Mouse (Mus musculus): Measurements from ENCODE around the gene Nrm. TPM values are rescaled to one million over a fixed set of nuclear protein-coding genes. Genes with fewer than 3 reads are reported as not detected.

The Nrm gene
- polyA plus RNA-seq, 1 experiment from 2014 or later: 55.5 TPM

DNA sequence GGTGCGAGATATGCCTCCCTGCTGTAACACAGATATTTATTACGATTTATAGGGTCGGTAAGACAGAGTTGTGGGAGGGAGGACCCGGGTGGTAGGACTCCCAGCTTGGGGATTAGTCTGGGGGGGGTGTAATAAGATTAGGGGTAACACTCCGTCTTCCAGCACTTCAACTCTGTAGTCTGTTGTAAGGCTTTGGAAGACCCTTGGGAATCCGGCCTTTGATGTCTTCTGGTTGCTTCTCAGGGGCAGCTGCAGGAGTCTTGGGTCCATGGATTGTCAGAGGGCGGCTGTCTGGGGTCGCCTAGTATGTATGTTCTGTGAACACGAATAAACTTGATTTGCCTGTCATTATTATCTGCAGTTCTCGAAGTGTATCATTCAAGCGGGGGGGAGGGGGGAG is 38.6 kb upstream of the Nrm start:
- Histone ChIP-seq H3K27ac (peak overlapping the region; percentile 85), H3K4me3 (peak overlapping the region; percentile 64), H3K9me3 (no peaks in the 10 kb centered on the region), H3K4me1 (peaks cover 36% of the 10 kb centered on the region), H3K36me3 (peaks cover 29% of the 10 kb centered on the region), H3K27me3 (no peaks in the 10 kb centered on the region), H3K4me2 (peak overlapping the region; percentile 94), H3K9ac (peak overlapping the region; percentile 65)
- no peak for ATAC-seq (ENCODE audit: insufficient number of reproducible peaks, low FRiP score, low TSS enrichment, low read depth)
- 1% methylated on average over 11 of the region's 11 CpGs for WGBS

DNA sequence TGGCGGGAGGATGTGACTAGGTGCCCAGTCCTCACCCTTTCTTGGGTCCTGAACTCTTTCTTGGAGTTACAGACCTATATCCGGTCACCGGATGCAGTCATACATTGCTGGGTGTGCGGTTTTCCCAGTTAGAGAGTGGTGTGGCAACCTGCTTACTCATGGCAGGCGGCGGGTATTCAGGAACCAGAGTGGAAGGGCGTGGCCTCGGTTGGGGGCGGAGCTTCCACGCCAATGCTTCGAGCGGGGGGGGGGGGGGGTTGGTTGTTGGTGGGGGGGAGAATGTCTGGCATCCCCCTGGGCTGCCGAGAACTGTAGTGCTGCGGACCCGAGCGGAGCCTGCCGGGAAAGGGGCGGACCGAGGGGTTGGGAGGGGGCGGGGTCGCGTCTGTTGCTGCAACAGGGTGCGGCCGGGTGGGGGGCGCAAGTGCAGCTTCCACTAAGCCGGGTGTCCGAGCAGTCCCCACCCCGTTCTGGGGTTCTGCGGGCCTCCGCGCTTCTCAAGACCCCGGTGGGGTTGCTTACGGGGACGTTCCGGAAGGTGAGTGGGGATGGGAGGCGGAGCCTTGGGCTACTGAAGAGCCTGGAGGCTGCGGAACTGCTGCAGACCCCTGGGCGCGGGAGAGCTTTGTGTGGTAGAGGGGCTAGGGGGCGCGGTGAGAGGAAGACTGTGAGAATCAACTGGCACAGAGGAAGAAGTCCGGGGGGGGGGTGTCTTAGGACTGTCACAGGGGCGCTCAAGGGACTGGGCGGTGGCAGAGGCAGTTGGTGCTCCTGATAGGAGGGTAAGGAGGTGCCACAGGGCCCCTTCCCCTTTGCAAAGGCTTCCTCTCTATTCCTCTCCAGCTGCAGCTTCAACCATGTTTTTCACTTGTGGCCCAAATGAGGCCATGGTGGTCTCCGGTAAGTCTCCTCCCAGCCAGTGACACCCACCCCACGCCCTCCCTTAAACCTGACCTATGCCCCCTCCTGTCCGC is 37.9 kb upstream of the Nrm start, which contains the start of gene Flot1:
Gene Flot1 (plus strand): TSS at position 267 of the 974 bp plus-strand sequence.
- under 1% methylated on average over 45 of the region's 47 CpGs for WGBS
- peak within 1 kb of the TSS; percentile 85 for H3K27ac ChIP-seq
- peak; percentile 87 for ATAC-seq (ENCODE audit: insufficient number of reproducible peaks, low FRiP score, low TSS enrichment, low read depth)
- H3K4me1 ChIP-seq: peaks cover 36% of the 10 kb centered on the region
- H3K36me3 ChIP-seq: peaks cover 36% of the 10 kb centered on the region
- H3K9me3 ChIP-seq: no peaks in the 10 kb centered on the region
- H3K27me3 ChIP-seq: no peaks in the 10 kb centered on the region
- peak within 1 kb of the TSS; percentile 94 for H3K4me2 ChIP-seq
- H3K4me3 ChIP-seq: peak within 1 kb of the TSS; percentile 64
- H3K9ac ChIP-seq: peak within 1 kb of the TSS; percentile 65

DNA sequence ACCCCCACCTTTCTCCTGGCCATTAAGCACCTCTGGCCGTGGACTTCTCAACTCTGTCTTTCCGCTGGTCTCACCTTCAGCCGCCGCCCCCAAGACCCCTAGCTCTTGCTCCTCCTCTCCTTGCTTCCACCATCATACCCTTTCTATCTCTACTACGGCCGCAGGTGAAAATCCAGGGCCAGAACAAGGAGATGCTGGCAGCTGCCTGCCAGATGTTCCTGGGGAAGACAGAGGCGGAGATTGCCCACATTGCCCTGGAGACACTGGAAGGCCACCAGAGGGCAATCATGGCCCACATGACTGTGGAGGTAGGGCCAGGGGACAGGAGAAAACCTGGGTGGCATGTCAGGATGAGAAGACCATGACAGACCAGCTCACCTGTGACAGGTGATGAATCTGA is 36.7 kb upstream of the Nrm start:
- Histone ChIP-seq H3K27ac (no peak overlapping the region), H3K9me3 (no peaks in the 10 kb centered on the region), H3K9ac (0 out of 2 replicates have a peak overlapping the region, but pooled peaks have one; percentile 50), H3K27me3 (no peaks in the 10 kb centered on the region), H3K36me3 (peaks cover 43% of the 10 kb centered on the region), H3K4me1 (peaks cover 37% of the 10 kb centered on the region), H3K4me3 (peak overlapping the region; percentile 64), H3K4me2 (peak overlapping the region; percentile 94; the same call in 1 of the 2 replicates)
- ATAC-seq (ENCODE audit: insufficient number of reproducible peaks, low FRiP score, low TSS enrichment, low read depth): no peak
- 43% methylated on average over 7 of the region's 7 CpGs for WGBS

DNA sequence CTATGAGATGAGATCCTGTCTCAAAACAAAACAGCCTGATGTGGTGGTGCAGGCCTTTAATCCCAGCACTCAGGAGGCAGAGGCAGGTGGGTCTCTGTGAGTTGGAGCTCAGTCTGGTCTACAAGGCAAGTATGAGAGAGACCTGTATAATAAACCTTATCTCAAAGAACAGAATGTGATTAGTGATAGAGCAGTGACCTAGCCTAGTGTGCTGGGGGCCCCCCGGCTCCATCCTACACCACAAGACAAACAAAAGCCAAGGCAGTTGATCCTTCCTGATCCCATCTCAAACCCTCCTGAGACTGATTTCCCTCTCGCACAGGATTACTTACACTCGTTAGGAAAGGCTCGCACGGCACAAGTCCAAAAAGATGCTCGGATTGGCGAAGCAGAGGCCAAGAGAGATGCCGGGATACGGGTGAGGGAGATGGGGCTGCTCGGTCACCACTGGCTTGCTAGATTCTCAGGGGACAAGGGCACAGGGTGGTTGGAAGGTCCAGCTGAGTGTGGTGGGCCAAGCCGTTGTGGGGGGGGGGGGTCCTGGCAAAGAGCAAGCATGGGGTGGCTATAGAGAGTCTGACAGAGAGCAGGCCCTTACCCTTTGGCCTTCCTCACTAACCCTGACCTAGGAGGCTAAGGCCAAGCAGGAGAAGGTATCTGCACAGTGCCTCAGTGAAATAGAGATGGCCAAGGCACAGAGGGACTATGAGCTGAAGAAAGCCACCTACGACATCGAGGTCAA is 35.8 kb upstream of the Nrm start:
- Histone ChIP-seq H3K27me3 (no peaks in the 10 kb centered on the region), H3K4me1 (peaks cover 46% of the 10 kb centered on the region), H3K4me3 (no peak overlapping the region), H3K9ac (no peak overlapping the region), H3K9me3 (no peaks in the 10 kb centered on the region), H3K27ac (no peak overlapping the region), H3K36me3 (peaks cover 44% of the 10 kb centered on the region), H3K4me2 (no peak overlapping the region)
- no peak for ATAC-seq (ENCODE audit: insufficient number of reproducible peaks, low FRiP score, low TSS enrichment, low read depth)
- 93% methylated on average over 13 of the region's 13 CpGs for WGBS

DNA sequence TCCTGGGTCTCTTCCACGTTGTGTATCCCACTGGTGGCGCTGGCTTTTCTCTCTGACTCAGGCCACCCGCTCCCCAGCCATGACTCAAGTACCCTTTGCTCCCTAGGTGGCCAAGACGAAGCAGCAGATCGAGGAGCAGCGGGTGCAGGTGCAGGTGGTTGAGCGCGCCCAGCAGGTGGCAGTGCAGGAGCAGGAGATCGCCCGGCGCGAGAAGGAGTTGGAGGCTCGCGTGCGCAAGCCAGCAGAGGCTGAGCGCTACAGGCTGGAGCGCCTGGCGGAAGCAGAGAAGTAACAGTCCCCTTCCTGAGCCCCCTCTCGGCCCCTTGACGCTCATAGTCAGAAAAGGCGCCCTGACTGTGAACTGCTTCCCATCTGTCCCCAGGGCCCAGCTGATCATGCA is 31.4 kb upstream of the Nrm start:
- peak overlapping the region; percentile 24; the same call in 1 of the 2 replicates for H3K4me2 ChIP-seq
- 3% methylated on average over 21 of the region's 21 CpGs for WGBS
- H3K9ac ChIP-seq: no peak overlapping the region
- no peak overlapping the region; the same call in 1 of the 2 replicates for H3K27ac ChIP-seq
- H3K9me3 ChIP-seq: no peaks in the 10 kb centered on the region
- H3K36me3 ChIP-seq: peaks cover 75% of the 10 kb centered on the region
- peaks cover 24% of the 10 kb centered on the region for H3K4me1 ChIP-seq
- H3K27me3 ChIP-seq: no peaks in the 10 kb centered on the region
- peak; percentile 74 for ATAC-seq (ENCODE audit: insufficient number of reproducible peaks, low FRiP score, low TSS enrichment, low read depth)
- no peak overlapping the region for H3K4me3 ChIP-seq

DNA sequence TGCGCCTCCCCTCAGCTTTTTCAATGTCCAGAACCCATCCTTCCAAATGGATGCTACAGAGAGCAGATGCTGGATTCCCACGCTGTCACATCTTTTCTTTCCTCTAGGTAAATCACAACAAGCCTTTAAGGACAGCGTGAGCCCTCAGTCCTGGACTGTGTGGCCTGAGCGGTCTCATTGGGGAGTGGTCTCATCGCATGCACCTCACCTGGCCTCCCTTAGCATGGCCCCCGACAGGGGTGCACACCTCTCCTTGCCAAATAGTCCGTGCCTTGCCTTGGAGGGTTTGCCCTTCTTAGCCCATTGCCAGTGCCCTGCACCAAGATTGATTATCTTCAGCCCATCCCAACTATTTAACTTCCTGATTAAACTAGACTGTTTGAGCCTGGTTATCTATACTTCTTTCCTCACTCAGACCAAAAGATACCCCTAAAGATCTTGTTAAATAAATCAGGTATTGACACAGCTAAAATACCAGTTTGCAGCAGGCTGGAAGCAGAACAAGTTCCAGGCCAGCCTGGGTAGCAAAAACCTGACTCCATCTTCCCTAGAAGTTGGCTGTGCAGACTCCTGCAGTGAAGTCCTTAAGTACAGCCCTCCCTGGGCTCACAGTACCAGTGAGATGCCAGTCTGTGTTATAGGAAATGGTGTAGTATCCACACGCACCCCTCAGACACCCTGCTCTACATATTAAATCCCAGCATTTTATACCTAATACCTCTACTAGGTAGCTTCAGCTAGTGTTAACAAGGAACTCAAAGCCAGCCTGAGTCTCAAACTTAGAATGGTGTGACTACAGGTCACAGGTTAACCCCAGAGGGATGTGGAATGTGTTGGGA is 28.5 kb upstream of the Nrm start:
- Histone ChIP-seq H3K4me1 (peaks cover 42% of the 10 kb centered on the region), H3K36me3 (peaks cover 68% of the 10 kb centered on the region), H3K27me3 (no peaks in the 10 kb centered on the region), H3K9me3 (no peaks in the 10 kb centered on the region), H3K4me3 (no peak overlapping the region), H3K27ac (peak overlapping the region; percentile 44; the same call in 1 of the 2 replicates), H3K9ac (no peak overlapping the region), H3K4me2 (no peak overlapping the region)
- no peak for ATAC-seq (ENCODE audit: insufficient number of reproducible peaks, low FRiP score, low TSS enrichment, low read depth)
- WGBS: 61% methylated on average over 8 of the region's 8 CpGs

DNA sequence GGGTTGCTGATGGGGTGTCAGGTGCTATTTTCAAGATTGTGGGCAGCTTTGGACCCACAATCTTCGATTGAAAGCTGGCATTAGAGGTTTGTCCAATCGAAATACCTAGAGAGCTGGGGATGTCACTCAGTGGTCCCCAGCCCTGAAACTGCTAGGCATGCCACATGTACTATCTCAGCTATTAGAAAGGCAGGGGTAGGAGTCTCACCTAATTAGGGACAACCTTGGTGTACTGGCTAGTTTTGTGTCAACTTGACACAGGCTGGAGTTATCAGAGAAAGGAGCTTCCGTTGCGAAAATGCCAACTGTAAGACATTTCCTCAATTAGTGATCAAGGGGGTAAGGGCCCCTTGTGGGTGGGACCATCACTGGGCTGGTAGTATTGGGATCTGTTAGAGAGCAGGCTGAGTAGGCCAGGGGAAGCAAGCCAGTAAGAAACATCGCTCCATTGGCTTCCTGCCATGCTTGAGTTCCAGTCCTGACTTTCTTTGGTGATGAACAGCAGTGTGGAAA is 27.8 kb upstream of the Nrm start:
- H3K9me3 ChIP-seq: no peaks in the 10 kb centered on the region
- no peak for ATAC-seq (ENCODE audit: insufficient number of reproducible peaks, low FRiP score, low TSS enrichment, low read depth)
- no peaks in the 10 kb centered on the region for H3K27me3 ChIP-seq
- WGBS: 24% methylated on average over 5 of the region's 5 CpGs
- H3K36me3 ChIP-seq: peaks cover 61% of the 10 kb centered on the region
- peaks cover 42% of the 10 kb centered on the region for H3K4me1 ChIP-seq
- no peak overlapping the region for H3K4me2 ChIP-seq
- peak overlapping the region; percentile 44; the same call in 1 of the 2 replicates for H3K27ac ChIP-seq
- no peak overlapping the region for H3K4me3 ChIP-seq
- no peak overlapping the region for H3K9ac ChIP-seq

DNA sequence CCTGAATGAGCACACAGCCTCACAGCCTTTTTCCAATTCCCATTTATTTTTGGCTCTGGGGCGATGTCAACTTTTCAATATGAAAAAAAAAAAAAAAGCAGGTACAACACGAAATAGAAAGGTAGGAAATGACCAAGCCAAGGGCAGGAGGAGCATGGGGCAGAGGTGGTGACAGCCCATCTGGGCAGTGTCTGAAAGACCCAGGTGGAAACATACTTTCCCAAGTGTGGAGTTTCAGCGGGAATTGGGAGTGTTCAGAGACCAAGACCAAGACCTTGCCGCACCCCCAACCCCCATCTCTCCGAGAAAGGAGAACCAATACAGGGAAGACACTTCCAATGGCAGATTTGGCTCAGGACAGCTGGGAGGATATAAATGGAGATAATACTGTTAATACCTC is 27.2 kb upstream of the Nrm start:
- Histone ChIP-seq H3K27me3 (no peaks in the 10 kb centered on the region), H3K4me2 (no peak overlapping the region), H3K4me3 (no peak overlapping the region), H3K36me3 (peaks cover 57% of the 10 kb centered on the region), H3K27ac (no peak overlapping the region), H3K9me3 (no peaks in the 10 kb centered on the region), H3K4me1 (peaks cover 42% of the 10 kb centered on the region), H3K9ac (no peak overlapping the region)
- no peak for ATAC-seq (ENCODE audit: insufficient number of reproducible peaks, low FRiP score, low TSS enrichment, low read depth)
- WGBS: 48% methylated on average over 5 of the region's 5 CpGs

DNA sequence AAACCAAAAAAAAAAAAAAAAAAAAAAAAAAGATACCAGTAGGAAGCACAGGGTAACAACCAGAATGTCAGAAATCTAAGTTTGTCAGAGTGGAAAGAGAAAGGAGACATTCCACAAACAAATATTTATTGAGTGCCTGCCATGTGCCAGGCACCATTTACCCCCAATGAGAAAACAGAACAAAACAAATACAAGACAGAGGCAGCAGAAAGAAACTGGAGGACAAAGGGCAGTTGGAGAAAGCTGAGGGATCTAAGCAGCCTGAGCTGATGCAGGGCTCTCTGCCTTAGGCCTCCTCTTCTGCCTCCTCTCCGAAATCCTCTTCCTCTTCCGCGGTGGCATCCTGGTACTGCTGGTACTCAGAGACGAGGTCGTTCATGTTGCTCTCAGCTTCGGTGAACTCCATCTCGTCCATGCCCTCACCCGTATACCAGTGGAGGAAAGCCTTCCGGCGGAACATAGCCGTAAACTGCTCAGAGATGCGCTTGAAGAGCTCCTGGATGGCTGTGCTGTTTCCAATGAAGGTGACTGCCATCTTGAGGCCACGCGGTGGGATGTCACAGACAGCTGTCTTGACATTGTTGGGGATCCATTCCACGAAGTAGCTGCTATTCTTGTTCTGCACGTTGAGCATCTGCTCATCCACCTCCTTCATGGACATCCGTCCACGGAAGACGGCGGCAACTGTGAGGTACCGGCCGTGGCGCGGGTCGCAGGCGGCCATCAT is 26.3 kb upstream of the Nrm start:
- 71% methylated on average over 26 of the region's 26 CpGs for WGBS
- H3K27me3 ChIP-seq: no peaks in the 10 kb centered on the region
- no peak for ATAC-seq (ENCODE audit: insufficient number of reproducible peaks, low FRiP score, low TSS enrichment, low read depth)
- H3K4me2 ChIP-seq: peak overlapping the region; percentile 71
- H3K4me3 ChIP-seq: peak overlapping the region; percentile 63
- H3K9ac ChIP-seq: peak overlapping the region; percentile 20; the same call in 1 of the 2 replicates
- no peak overlapping the region for H3K27ac ChIP-seq
- H3K4me1 ChIP-seq: peaks cover 44% of the 10 kb centered on the region
- no peaks in the 10 kb centered on the region for H3K9me3 ChIP-seq
- H3K36me3 ChIP-seq: peaks cover 54% of the 10 kb centered on the region

DNA sequence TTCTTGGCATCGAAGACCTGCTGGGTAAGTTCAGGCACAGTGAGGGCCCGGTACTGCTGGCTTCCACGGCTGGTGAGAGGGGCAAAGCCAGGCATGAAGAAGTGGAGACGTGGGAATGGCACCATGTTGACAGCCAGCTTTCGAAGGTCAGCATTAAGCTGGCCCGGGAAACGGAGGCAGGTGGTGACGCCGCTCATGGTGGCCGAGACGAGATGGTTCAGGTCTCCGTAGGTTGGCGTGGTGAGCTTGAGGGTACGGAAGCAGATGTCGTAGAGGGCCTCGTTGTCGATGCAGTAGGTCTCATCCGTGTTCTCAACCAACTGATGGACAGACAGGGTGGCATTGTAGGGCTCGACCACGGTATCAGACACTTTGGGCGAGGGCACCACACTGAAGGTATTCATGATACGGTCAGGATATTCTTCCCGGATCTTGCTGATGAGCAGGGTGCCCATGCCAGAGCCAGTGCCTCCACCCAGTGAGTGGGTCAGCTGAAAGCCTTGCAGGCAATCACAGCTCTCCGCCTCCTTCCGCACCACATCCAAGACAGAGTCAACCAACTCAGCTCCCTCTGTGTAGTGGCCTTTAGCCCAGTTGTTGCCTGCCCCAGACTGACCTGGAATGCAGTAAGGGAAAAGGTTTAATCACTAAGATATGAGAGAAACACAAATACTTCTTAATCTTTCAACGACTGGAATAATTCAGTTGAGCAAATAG is 25.5 kb upstream of the Nrm start:
- 69% methylated on average over 26 of the region's 26 CpGs for WGBS
- H3K9ac ChIP-seq: peak overlapping the region; percentile 79; the same call in 1 of the 2 replicates

More for the DNA sequence above, 25.5 kb upstream of the Nrm start:
- H3K9me3 ChIP-seq: no peaks in the 10 kb centered on the region
- no peaks in the 10 kb centered on the region for H3K27me3 ChIP-seq
- H3K4me3 ChIP-seq: peak overlapping the region; percentile 63
- peaks cover 39% of the 10 kb centered on the region for H3K4me1 ChIP-seq
- ATAC-seq (ENCODE audit: insufficient number of reproducible peaks, low FRiP score, low TSS enrichment, low read depth): no peak
- peaks cover 52% of the 10 kb centered on the region for H3K36me3 ChIP-seq
- H3K4me2 ChIP-seq: peak overlapping the region; percentile 71
- H3K27ac ChIP-seq: no peak overlapping the region

Data from limb, embryonic 15.5 days (tissue).